Mouse (Mus musculus) liver (tissue): ENCODE results near the gene Wls.

ENCODE experiments used
- DNase-seq: peaks from one replicate; pipeline ENCODE4 v3.0.0-alpha.2; 2020; ENCODE audit warnings: mixed read lengths

Wls gene

DNA sequence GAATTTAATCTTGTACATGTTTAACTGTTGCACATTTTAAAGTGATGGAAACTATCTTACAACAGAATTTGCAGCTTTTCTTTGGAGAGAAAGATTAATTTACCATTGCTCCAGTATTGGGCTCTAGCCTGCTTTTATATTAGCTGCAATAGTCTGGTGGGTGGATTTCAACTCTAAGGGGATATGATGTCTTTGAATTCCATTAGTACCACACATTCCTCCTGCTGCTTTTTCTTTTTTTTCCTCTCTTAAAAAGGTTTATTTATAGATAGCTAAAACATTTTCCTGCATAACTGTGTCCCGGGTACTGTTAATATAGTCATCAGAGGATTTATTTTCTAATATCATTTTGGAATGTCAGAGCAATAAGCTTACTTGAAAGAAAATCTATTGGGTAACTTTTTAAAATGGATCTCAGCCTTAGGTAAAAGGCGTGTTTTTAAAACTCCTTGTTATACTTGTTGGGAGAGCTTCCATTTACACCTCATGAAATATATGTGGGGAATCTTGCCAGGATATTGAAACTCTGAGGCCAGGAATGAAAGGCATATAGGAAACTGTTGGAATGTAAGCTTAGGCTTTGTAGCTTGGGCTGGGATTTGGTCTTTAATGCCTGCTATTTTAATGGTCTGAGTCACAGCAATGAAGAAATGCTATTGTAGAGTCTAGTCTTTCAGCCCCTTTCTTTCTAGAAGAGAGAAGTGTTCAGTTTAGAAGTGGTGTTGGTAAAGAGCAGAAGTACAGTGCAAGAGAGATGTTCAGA lies 78.0 kb downstream of the Wls start:
- DNase-seq: no peak
